Comparison of ENCODE assay signal across 32 mouse cellular contexts in the genomic region with DNA sequence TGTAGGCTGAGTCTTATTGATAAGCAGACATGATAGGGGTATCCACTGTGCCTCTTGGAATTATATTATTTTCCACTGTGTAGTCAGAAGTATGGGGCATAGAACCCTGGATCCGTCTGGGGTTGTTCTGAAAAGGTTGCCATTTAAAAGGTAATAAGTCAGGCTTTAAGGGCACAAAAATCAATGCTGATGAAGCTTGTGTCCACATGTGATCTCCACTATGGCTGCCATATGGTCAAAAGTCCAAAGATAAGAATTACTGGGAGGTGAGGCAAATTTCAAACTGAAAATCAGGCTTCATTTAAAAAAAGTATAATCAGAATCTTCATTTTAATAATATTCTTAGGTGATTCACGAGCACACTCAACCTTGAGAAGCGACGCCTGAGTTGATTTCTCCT.
"Had no signal": no experiment of that assay in that cellular context is flagged by ENCODE, and none has a peak within 500 bp of the region (broad histone marks: within the 10 kb centered on the region; RNA-seq: fewer than 3 reads in every experiment).

No protein-coding gene starts in this region.

- H3K27me3 ChIP-seq: limb, embryonic 12.5 days; limb, embryonic 13.5 days; limb, embryonic 15.5 days; liver, embryonic 13.5 days; liver, embryonic 15.5 days; lung, embryonic 15.5 days; megakaryocyte, embryonic 14.5 days; midbrain, embryonic 12.5 days; midbrain, embryonic 13.5 days; midbrain, embryonic 15.5 days; neural tube, embryonic 12.5 days had no signal

- H3K4me1 ChIP-seq: limb, embryonic 15.5 days; liver, embryonic 13.5 days; liver, embryonic 15.5 days; lung, embryonic 15.5 days; megakaryocyte, embryonic 14.5 days; midbrain, embryonic 15.5 days; neural tube, embryonic 12.5 days had no signal

- H3K4me3 ChIP-seq: left cerebral cortex, adult 2 months; limb, embryonic 10.5 days; limb, embryonic 12.5 days; limb, embryonic 13.5 days; limb, embryonic 15.5 days; liver, embryonic 13.5 days; liver, embryonic 15.5 days; lung, embryonic 15.5 days; megakaryocyte, embryonic 14.5 days; midbrain, embryonic 10.5 days; midbrain, embryonic 12.5 days; midbrain, embryonic 13.5 days; midbrain, embryonic 15.5 days; myocyte; neural tube, embryonic 12.5 days had no signal

- ATAC-seq: liver, postnatal 0 days; lung, postnatal 0 days; midbrain, embryonic 13.5 days; midbrain, embryonic 15.5 days; midbrain, embryonic 16.5 days had no signal

- H3K36me3 ChIP-seq: limb, embryonic 10.5 days; limb, embryonic 12.5 days; limb, embryonic 13.5 days; limb, embryonic 15.5 days; liver, embryonic 13.5 days; liver, embryonic 15.5 days; lung, embryonic 15.5 days; midbrain, embryonic 10.5 days; midbrain, embryonic 12.5 days; midbrain, embryonic 13.5 days; midbrain, embryonic 15.5 days; neural tube, embryonic 12.5 days had no signal

- H3K9me3 ChIP-seq: limb, embryonic 10.5 days; limb, embryonic 12.5 days; limb, embryonic 13.5 days; limb, embryonic 15.5 days; liver, embryonic 13.5 days; liver, embryonic 15.5 days; lung, embryonic 15.5 days; megakaryocyte, embryonic 14.5 days; midbrain, embryonic 10.5 days; midbrain, embryonic 12.5 days; midbrain, embryonic 13.5 days; midbrain, embryonic 15.5 days; neural tube, embryonic 12.5 days had no signal

- H3K4me2 ChIP-seq: limb, embryonic 12.5 days; limb, embryonic 13.5 days; limb, embryonic 15.5 days; liver, embryonic 11.5 days; liver, embryonic 13.5 days; liver, embryonic 15.5 days; lung, embryonic 14.5 days; lung, embryonic 15.5 days; midbrain, embryonic 11.5 days; midbrain, embryonic 12.5 days; midbrain, embryonic 13.5 days; midbrain, embryonic 15.5 days; neural tube, embryonic 12.5 days had no signal

- DNase-seq: left cerebral cortex, postnatal 4 days; liver; liver, embryonic 13.5 days; liver, postnatal 0 days; lung, adult 18-20 months; lung, adult 2 months; lung, embryonic 14.5 days; lung, postnatal 10 days; lung, postnatal 14 days; lung, postnatal 36 days; lung, postnatal 4 days; midbrain, embryonic 14.5 days had no signal

- H3K9ac ChIP-seq: limb, embryonic 12.5 days; limb, embryonic 13.5 days; limb, embryonic 15.5 days; liver, embryonic 13.5 days; liver, embryonic 14.5 days; liver, embryonic 15.5 days; liver, postnatal 0 days; lung, embryonic 14.5 days; lung, embryonic 15.5 days; midbrain, embryonic 12.5 days; midbrain, embryonic 13.5 days; midbrain, embryonic 15.5 days; neural tube, embryonic 12.5 days had no signal

- H3K27ac ChIP-seq: left cerebral cortex, adult 2 months; limb, embryonic 10.5 days; limb, embryonic 12.5 days; limb, embryonic 13.5 days; limb, embryonic 15.5 days; liver, embryonic 13.5 days; liver, embryonic 14.5 days; liver, embryonic 15.5 days; lung, embryonic 15.5 days; macrophage; midbrain, embryonic 10.5 days; midbrain, embryonic 12.5 days; midbrain, embryonic 13.5 days; midbrain, embryonic 15.5 days; neural tube, embryonic 12.5 days had no signal
